Mouse (Mus musculus) urinary bladder, postnatal 25 days (tissue): ENCODE data around the gene Tbx6.

Experiments
- DNase-seq: peaks from one replicate; pipeline ENCODE4 v3.0.0; 2022; ENCODE audit warnings: low spot score

Gene Tbx6

DNA sequence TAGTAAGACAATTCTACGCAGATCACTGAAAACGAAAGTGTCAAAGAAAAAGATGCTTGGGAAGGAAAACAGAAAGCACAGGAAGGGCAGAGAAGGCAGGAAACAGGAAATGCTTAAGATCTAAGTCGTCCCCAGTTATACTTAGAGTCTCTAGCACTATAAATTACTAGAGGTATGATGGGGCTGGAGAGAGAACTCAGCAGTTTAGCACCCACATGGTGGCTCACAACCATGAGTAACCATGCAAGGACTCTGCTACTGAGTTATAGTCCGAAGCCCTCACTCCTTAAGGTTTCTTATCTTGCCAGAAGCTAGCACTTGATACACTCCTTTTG, 13.0 kb downstream of the Tbx6 start:
- DNase-seq: no peak

DNA sequence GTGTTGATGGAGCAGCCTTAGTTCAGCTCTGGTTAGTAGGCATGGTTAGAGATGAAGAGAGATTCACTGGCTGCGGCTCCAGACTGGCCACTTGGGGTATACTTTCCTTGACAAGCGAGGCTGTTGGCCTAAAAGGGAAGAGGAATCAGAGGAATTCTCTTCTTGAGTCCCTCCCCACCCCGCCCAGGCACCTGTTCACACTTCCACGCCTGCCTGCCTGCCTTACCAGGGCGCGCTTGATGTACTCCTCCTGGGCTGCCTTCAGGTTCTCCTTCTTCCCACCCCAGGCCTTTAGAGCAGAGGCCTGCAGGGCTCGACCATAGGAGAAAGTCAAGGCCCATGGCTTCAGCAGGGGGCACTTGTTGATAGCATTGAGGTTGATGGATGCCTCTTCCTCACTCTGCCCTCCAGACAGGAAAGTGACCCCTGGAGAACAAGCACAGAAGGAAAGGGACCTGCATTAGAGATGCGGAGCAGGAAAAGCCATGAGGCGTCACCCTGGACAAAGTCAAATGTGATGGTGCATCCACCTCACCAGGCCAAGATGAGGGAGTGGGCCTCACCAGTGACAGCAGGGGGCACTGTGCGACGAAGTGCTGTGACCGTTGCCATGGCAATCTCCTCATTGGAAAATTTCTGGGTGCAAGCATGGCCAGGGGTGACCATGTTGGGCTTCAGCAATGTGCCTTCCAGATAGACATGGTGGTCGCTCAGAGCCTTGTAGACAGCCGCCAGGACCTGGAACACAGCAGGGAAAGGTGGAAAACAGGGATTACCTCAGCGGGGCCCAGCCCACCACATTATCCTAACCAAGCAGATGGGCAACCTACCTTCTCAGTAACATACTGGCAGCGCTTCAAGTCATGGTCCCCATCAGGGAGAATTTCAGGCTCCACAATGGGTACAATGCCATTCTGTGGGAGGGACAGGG, 14.4 kb downstream of the Tbx6 start:
- DNase-seq: no peak

- no peak for DNase-seq
These were observed 15.2 kb downstream of the Tbx6 start for GRCm38 (mm10) chr7:126796350-126796932.

- DNase-seq: no peak
These were observed 16.3 kb downstream of the Tbx6 start, which contains the start of gene Fam57b for GRCm38 (mm10) chr7:126797411-126798126. TSS of gene Fam57b (plus strand) at chr7:126797668.

DNA sequence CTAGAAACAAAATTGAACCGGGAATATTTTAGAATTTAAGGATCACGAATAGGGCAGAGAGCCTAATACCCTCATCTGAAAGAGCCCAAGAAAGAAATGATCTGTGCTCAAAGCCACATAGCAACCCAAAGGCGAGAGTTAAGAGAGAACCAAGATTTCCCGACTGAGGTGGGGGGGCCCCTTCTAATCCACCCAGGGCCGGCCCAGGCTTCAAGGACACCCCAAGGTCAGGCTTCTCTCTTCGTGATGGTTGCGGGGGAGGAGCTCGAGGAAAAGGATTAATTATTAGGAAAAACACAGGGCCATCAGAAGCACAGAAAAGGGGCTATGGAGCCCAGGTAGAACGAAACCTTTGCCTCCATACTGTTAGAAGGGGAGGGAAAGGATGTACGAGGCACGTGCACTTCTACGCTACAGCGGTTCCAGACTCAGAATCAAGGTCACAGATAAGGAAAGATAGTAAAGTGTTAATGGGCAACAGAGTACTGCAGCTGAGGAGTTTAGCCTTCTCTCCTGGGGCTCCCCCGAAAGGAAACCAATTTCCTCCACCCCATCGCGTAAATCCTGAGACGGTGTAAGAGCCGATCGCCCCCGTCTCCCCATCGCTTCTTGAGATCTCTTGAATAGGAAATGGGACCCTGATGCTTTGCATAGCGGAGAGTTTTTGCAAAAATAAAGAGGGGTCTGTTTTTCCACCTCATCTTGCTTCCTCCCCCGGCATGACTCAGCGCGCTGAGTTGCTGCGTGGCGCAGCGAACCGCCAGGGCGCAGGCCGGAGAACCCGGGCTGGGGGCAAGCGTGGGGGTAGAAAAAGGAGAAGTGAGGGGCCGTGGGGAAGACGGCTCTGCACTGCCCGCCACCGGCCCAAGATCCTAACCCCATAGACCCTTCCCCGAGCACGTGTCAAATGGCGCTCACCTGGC, 17.1 kb downstream of the Tbx6 start:
- DNase-seq: no peak

DNA sequence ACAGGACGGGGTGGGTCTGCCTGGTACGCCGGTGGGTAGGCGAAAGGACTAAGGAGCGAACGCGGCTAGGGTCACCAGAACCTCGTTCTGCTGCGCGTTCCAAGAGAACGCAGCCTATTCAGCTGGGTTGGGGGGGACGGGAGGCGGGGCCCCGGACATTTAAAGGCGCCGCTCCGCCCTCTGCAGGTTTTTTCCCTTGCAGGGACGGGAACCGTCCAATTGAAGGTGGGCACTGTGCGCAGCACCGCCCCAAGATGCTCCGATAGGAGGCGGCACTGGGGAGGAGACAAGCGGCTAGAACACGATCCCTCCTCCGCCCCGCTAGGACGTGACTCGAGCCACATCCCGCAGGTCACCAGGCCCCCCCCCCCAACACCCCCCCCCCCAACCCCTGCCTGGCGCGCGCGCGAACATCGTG, 17.8 kb downstream of the Tbx6 start:
- DNase-seq: peak; percentile 87

DNA sequence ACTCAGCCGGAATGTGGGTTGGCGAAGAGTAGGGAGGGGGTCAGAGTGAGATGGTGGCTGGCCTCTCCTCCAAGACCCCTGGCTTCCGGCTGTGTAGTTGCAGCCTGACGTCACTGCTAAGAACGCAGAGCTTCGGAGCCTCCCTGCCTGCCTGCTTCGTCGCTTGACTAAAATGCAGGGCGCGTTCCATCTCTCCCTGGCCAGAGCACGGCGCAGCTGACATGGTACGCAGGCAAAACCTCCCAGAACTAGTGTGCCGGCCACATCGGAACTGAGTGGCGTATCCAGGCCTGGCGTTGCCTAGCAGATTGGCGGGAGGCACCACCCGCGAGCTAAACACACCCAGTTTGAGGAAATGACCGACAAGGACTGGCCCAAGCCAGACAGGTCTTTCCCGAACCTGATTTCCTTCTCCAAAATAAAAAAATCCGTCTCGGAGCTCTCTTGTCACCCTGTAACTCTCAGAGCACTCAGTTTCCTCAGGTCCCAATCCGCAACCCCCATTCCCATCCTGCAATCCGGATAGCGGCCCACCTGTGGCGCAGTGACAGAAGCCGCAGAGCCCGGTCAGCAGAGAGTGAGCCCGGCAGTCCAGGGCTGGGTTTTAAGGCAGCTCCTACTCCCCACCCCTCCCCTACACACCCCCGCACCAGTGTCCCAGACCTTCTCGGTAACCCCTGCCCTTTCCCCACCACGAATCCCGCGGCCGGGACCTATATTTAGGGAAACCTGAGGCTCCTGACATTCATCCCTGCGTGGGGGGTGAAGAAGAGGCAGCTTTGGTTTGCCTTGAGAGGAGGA, 18.4 kb downstream of the Tbx6 start:
- peak; percentile 70 for DNase-seq

GRCm38 (mm10) chr7:126800269-126801056, 19.2 kb downstream of the Tbx6 start:
- DNase-seq: no peak

DNA sequence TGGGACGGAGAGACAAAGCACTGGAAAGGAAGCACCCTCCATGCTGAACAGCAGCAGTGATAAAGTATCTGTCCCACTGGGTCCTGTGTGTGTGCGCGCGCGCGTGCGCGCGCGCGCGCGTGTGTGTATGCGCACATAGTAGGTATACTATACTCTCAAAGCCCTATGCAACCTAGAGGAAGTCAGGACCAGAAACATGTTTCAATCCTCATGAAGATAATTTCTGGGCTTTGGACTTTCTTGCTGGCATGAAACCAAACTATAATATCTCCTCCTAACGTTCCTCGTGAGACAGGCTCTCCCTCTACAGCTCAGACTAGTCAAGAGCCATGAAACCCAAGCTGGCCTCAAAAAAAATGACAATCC, 19.8 kb downstream of the Tbx6 start:
- no peak for DNase-seq

DNA sequence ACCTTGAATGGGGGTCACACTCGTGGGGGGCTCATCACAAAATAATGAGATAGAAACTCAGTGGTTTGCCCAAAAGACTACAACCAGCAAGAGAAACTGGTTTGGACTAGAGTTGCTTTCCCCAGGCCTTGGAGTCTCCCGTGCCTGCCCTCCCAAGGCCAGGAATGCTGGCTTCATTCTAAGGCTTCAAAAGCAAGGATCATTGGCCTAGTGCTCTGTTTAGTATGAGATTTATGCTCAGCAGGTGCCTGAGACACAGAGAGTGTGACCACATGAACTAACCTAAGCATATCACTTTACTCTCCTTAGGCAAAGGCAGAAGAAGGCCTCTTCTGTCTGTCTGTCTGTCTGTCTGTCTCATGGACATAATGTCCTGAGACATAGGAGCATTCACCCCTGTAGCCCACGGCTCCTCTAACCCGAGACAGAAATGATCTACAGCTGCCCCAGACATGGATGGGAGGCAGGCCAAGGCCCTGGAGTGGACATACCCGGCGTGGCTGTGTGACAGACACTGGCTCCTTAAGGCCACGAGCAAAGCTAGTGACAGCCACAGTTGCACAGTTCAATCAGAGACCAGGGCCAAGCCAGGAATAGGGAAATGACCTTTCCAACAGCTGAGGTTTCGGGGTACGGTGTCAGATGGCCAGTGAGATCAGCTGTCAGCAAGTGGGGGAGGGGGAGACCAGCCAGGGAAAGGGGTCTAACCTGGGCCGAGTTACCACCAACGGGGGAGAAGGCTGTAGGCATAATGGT, 21.0 kb downstream of the Tbx6 start:
- no peak for DNase-seq

GRCm38 (mm10) chr7:126803181-126803580, 21.9 kb downstream of the Tbx6 start:
- DNase-seq: no peak

DNA sequence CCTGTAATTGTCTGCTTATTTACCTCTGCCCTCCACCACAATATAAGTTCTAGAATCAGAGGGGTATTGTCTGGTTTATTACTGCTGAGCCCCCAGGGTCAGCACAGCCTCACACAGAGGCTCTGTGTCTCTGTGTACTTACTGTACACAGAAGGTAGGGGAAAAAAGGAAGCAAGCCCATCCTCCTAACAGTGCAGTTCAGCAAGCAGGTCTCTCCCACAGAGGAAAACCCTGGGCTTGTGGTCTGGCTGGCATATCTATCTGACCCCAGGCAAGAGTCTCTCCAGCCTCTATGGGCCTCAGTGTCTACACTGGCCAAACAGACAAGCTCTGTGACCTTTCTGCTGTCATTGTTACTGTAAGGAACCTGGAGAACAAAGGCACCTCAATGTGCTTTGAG, 22.5 kb downstream of the Tbx6 start:
- no peak for DNase-seq

GRCm38 (mm10) chr7:126806956-126807355, 25.7 kb downstream of the Tbx6 start:
- no peak for DNase-seq

GRCm38 (mm10) chr7:126807405-126807804, 26.1 kb downstream of the Tbx6 start:
- DNase-seq: no peak

- peak; percentile 84 for DNase-seq
These were observed 27.6 kb downstream of the Tbx6 start for GRCm38 (mm10) chr7:126808703-126809455.

- DNase-seq: no peak
These were observed 28.6 kb downstream of the Tbx6 start for GRCm38 (mm10) chr7:126809723-126810369.

DNA sequence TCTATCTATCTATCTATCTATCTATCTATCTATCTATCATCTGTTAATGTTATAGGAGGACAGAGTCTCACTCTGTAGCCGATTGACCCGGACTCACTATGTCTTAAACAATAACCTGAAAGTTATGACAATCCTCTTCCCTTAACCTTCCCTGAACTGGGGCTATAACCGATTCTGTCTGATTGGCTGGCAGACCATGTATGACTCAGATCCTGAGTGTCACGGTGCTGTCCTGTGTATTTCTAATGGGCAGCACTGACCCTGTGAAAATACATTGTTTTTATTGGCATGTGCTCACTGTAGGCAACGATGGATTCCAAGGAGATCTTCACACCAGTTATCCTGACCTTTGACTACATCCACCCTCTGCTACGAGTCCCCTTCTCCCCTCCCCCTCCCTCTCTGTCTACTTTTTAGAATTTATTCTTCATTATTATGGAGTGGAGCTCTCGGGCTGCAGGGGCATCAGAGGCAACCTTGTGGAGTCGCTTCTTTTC, 34.5 kb downstream of the Tbx6 start:
- DNase-seq: no peak

- DNase-seq: no peak
These were observed 35.2 kb downstream of the Tbx6 start for GRCm38 (mm10) chr7:126816494-126816893.
